Mouse (Mus musculus): Measurements from ENCODE around the gene Ssbp3.

DNA sequence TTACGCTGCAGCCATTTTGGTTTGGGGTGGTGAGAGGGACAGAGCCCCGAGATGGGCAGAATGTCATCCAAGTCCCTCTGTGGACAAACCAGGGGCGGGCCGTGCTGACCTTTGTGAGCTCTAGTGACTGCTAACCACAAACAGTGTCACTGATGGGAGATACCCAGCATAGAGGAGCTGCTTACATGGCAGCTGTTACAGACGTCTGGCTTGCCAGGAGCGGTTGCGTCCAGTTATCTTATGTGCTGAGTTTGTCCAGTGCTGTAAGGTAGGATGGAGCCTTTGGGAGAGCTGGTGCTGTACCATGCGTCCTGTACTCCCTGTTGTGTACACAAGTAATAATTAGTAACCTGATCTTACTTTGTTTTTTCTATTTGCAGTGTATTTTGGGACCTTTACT is 4.8 kb downstream of the Ssbp3 start:
- TF ChIP-seq TAL1 (IDR thresholded peaks at IDR 0.05; ENCODE audit: low read length): no peak
- no peak for TF ChIP-seq GATA1 (IDR thresholded peaks at IDR 0.05; ENCODE audit: low read length)

Measured in erythroblast, embryonic 14.5 days (primary cell).